Mouse (Mus musculus): ENCODE results near the gene Traf7. TPM values are rescaled to one million over a fixed set of nuclear protein-coding genes. Genes with fewer than 3 reads are reported as not detected.

Gene Traf7
- polyA plus RNA-seq, 1 experiment from 2014 or later = 85.9 TPM

- H3K9me3 ChIP-seq (ENCODE audit: control insufficient read depth, low read length) = no peaks in the 10 kb centered on the region
- H3K27ac ChIP-seq (ENCODE audit: low read depth, low read length) = peak overlapping the region; percentile 49
- H3K4me2 ChIP-seq (ENCODE audit: low read length) = peak overlapping the region; percentile 88
- H3K27me3 ChIP-seq (replicated peaks; ENCODE audit: control insufficient read depth, insufficient read depth, low read length) = 0 out of 2 replicates have a peak, but pooled peaks cover 3% of the 10 kb centered on the region
- WGBS = 5% methylated on average over 23 of the region's 23 CpGs
- ATAC-seq = peak; percentile 29
- H3K4me3 ChIP-seq (ENCODE audit: low read length) = peak overlapping the region; percentile 89
- no peaks in the 10 kb centered on the region for H3K36me3 ChIP-seq (ENCODE audit: control insufficient read depth, insufficient read depth, low read length)
- H3K4me1 ChIP-seq (ENCODE audit: control insufficient read depth, insufficient read depth, low read depth, low read length) = peaks cover 27% of the 10 kb centered on the region
- peak overlapping the region; percentile 96 for H3K9ac ChIP-seq (ENCODE audit: low read depth, low read length)
These were observed 21.3 kb upstream of the Traf7 start for GRCm38 (mm10) chr17:24548921-24549617.

DNA sequence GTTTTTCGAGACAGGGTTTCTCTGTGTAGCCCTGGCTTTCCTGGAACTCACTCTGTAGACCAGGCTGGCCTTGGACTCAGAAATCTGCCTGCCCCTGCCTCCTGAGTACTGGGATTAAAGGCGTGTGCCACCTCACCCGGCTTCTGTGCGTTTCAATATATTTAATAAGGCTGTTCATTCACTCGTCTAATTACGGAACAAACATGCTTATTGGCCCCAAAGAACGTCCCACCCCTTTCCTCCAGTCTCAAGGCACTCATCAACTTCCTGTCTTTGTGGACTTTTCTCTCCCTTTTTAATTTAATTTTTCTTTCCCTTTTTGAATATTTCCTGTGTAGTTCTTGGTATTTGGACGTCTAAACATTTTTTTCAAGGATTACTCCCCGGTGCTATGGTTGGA, 20.7 kb upstream of the Traf7 start:
- Histone ChIP-seq H3K27me3 (replicated peaks; ENCODE audit: control insufficient read depth, insufficient read depth, low read length) (0 out of 2 replicates have a peak, but pooled peaks cover 3% of the 10 kb centered on the region), H3K27ac (ENCODE audit: low read depth, low read length) (no peak overlapping the region), H3K9ac (ENCODE audit: low read depth, low read length) (no peak overlapping the region)

DNA sequence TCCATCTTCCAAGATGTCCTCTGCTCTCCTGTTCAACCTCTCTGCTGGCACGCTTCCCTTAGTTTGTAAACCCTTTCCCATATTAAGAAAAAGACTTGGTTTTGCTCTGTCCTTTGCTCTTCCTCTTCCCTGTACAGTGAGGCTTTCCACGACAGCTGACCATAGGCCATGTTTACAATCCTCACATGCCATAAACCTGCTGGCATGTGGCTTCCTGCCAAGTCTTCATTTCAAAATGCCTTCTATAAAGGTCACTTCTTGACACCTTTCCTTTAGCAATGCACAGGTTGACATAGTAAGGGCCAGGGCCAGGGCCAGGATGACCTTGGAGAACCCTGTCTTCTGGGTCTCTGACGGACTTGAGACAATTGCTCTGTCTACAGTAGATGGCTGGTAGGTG, 18.5 kb upstream of the Traf7 start:
- Histone ChIP-seq H3K36me3 (ENCODE audit: control insufficient read depth, insufficient read depth, low read length) (no peaks in the 10 kb centered on the region), H3K9ac (ENCODE audit: low read depth, low read length) (no peak overlapping the region), H3K4me1 (ENCODE audit: control insufficient read depth, insufficient read depth, low read depth, low read length) (peaks cover 8% of the 10 kb centered on the region), H3K4me2 (ENCODE audit: low read length) (no peak overlapping the region), H3K4me3 (ENCODE audit: low read length) (no peak overlapping the region), H3K27ac (ENCODE audit: low read depth, low read length) (no peak overlapping the region), H3K9me3 (ENCODE audit: control insufficient read depth, low read length) (no peaks in the 10 kb centered on the region), H3K27me3 (replicated peaks; ENCODE audit: control insufficient read depth, insufficient read depth, low read length) (0 out of 2 replicates have a peak, but pooled peaks cover 3% of the 10 kb centered on the region)
- ATAC-seq = no peak
- 80% methylated on average over 3 of the region's 3 CpGs for WGBS

More for the DNA sequence above, 20.7 kb upstream of the Traf7 start:
- no peak for ATAC-seq
- Histone ChIP-seq H3K4me1 (ENCODE audit: control insufficient read depth, insufficient read depth, low read depth, low read length) (peaks cover 27% of the 10 kb centered on the region), H3K9me3 (ENCODE audit: control insufficient read depth, low read length) (no peaks in the 10 kb centered on the region), H3K4me2 (ENCODE audit: low read length) (peak overlapping the region; percentile 88), H3K4me3 (ENCODE audit: low read length) (peak overlapping the region; percentile 89), H3K36me3 (ENCODE audit: control insufficient read depth, insufficient read depth, low read length) (no peaks in the 10 kb centered on the region)
- WGBS = 32% methylated on average over 9 of the region's 9 CpGs

- H3K27ac ChIP-seq (ENCODE audit: low read depth, low read length) = no peak overlapping the region
- H3K36me3 ChIP-seq (ENCODE audit: control insufficient read depth, insufficient read depth, low read length) = no peaks in the 10 kb centered on the region
- no peak for ATAC-seq
- no peak overlapping the region for H3K4me2 ChIP-seq (ENCODE audit: low read length)
- H3K27me3 ChIP-seq (replicated peaks; ENCODE audit: control insufficient read depth, insufficient read depth, low read length) = 0 out of 2 replicates have a peak, but pooled peaks cover 3% of the 10 kb centered on the region
- H3K4me3 ChIP-seq (ENCODE audit: low read length) = no peak overlapping the region
- H3K9me3 ChIP-seq (ENCODE audit: control insufficient read depth, low read length) = no peaks in the 10 kb centered on the region
- 90% methylated on average over 2 of the region's 2 CpGs for WGBS
- peaks cover 5% of the 10 kb centered on the region; the same call in 1 of the 2 replicates for H3K4me1 ChIP-seq (ENCODE audit: control insufficient read depth, insufficient read depth, low read depth, low read length)
- no peak overlapping the region for H3K9ac ChIP-seq (ENCODE audit: low read depth, low read length)
These were observed 17.5 kb upstream of the Traf7 start for GRCm38 (mm10) chr17:24545247-24545646.

DNA sequence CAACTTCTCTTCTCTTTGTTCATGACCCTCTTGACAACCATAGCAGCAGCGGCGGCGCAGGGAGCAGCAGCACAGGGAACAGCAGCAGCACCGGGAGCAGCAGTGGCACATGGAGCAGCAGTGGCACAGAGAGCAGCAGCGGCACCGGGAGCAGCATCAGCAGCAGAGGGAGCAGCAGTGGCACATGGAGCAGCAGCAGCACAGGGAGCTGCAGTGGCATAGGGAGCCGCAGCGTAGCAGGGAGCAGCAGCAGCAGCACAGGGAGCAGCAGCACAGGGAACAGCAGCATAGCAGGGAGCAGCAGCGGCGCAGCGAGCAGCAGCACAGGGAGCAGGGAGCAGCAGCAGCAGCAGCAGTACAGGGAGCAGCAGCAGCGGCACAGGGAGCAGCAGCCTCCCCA, 16.9 kb upstream of the Traf7 start:
- Histone ChIP-seq H3K4me1 (ENCODE audit: control insufficient read depth, insufficient read depth, low read depth, low read length) (peaks cover 5% of the 10 kb centered on the region; the same call in 1 of the 2 replicates), H3K27ac (ENCODE audit: low read depth, low read length) (no peak overlapping the region), H3K4me3 (ENCODE audit: low read length) (no peak overlapping the region), H3K4me2 (ENCODE audit: low read length) (peak overlapping the region; percentile 30; the same call in 1 of the 2 replicates), H3K9ac (ENCODE audit: low read depth, low read length) (peak overlapping the region; percentile 2; the same call in 1 of the 2 replicates), H3K9me3 (ENCODE audit: control insufficient read depth, low read length) (no peaks in the 10 kb centered on the region), H3K36me3 (ENCODE audit: control insufficient read depth, insufficient read depth, low read length) (no peaks in the 10 kb centered on the region), H3K27me3 (replicated peaks; ENCODE audit: control insufficient read depth, insufficient read depth, low read length) (0 out of 2 replicates have a peak, but pooled peaks cover 3% of the 10 kb centered on the region)
- no peak for ATAC-seq
- 17% methylated on average over 12 of the region's 12 CpGs for WGBS

DNA sequence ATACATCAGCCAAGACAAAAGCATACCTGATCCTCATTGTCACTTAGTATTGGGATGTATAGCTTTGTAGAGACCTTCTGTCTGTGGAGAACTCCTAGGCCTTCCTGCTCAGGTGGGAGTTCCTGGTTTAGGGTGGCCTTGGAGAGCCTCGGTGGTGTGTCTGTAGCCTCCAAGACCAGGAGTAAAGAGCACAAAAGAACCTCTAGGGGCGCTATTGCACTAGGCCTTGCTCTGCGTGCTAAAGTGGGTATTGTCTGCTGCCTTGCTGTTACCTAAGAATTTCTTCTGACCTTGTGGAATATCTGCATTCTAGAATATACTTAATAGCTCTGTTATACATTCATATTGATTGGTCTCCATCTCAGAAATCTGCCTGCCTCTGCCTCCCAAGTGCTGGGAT, 12.6 kb upstream of the Traf7 start:
- 5% methylated on average over 3 of the region's 3 CpGs for WGBS

GRCm38 (mm10) chr17:24538950-24539349, 11.2 kb upstream of the Traf7 start:
- WGBS = 69% methylated on average over 8 of the region's 8 CpGs
- H3K9ac ChIP-seq (ENCODE audit: low read depth, low read length) = no peak overlapping the region
- no peaks in the 10 kb centered on the region for H3K36me3 ChIP-seq (ENCODE audit: control insufficient read depth, insufficient read depth, low read length)
- H3K4me1 ChIP-seq (ENCODE audit: control insufficient read depth, insufficient read depth, low read depth, low read length) = peaks cover 4% of the 10 kb centered on the region
- H3K4me2 ChIP-seq (ENCODE audit: low read length) = no peak overlapping the region
- no peak overlapping the region for H3K4me3 ChIP-seq (ENCODE audit: low read length)
- H3K27ac ChIP-seq (ENCODE audit: low read depth, low read length) = no peak overlapping the region
- no peaks in the 10 kb centered on the region for H3K27me3 ChIP-seq (replicated peaks; ENCODE audit: control insufficient read depth, insufficient read depth, low read length)
- no peaks in the 10 kb centered on the region for H3K9me3 ChIP-seq (ENCODE audit: control insufficient read depth, low read length)
- ATAC-seq = peak; percentile 31; the same call in 1 of the 2 replicates

More for the DNA sequence above, 12.6 kb upstream of the Traf7 start:
- Histone ChIP-seq H3K27ac (ENCODE audit: low read depth, low read length) (no peak overlapping the region), H3K27me3 (replicated peaks; ENCODE audit: control insufficient read depth, insufficient read depth, low read length) (no peaks in the 10 kb centered on the region), H3K9ac (ENCODE audit: low read depth, low read length) (no peak overlapping the region), H3K4me3 (ENCODE audit: low read length) (no peak overlapping the region), H3K36me3 (ENCODE audit: control insufficient read depth, insufficient read depth, low read length) (no peaks in the 10 kb centered on the region), H3K4me2 (ENCODE audit: low read length) (no peak overlapping the region), H3K4me1 (ENCODE audit: control insufficient read depth, insufficient read depth, low read depth, low read length) (peaks cover 4% of the 10 kb centered on the region), H3K9me3 (ENCODE audit: control insufficient read depth, low read length) (no peaks in the 10 kb centered on the region)
- no peak for ATAC-seq

GRCm38 (mm10) chr17:24537536-24537935, 9.8 kb upstream of the Traf7 start:
- H3K9me3 ChIP-seq (ENCODE audit: control insufficient read depth, low read length) = no peaks in the 10 kb centered on the region
- H3K27ac ChIP-seq (ENCODE audit: low read depth, low read length) = peak overlapping the region; percentile 54; the same call in 1 of the 2 replicates
- ATAC-seq = peak; percentile 41; the same call in 1 of the 2 replicates
- WGBS = 32% methylated on average over 3 of the region's 3 CpGs
- no peaks in the 10 kb centered on the region for H3K36me3 ChIP-seq (ENCODE audit: control insufficient read depth, insufficient read depth, low read length)
- H3K9ac ChIP-seq (ENCODE audit: low read depth, low read length) = peak overlapping the region; percentile 38
- H3K4me2 ChIP-seq (ENCODE audit: low read length) = peak overlapping the region; percentile 5; the same call in 1 of the 2 replicates
- no peaks in the 10 kb centered on the region for H3K27me3 ChIP-seq (replicated peaks; ENCODE audit: control insufficient read depth, insufficient read depth, low read length)
- peaks cover 12% of the 10 kb centered on the region for H3K4me1 ChIP-seq (ENCODE audit: control insufficient read depth, insufficient read depth, low read depth, low read length)
- no peak overlapping the region for H3K4me3 ChIP-seq (ENCODE audit: low read length)

GRCm38 (mm10) chr17:24535300-24535699, 7.6 kb upstream of the Traf7 start:
- H3K9ac ChIP-seq (ENCODE audit: low read depth, low read length) = no peak overlapping the region
- WGBS = 64% methylated on average over 5 of the region's 5 CpGs

More at GRCm38 (mm10) chr17:24535300-24535699, 7.6 kb upstream of the Traf7 start:
- H3K4me1 ChIP-seq (ENCODE audit: control insufficient read depth, insufficient read depth, low read depth, low read length) = peaks cover 22% of the 10 kb centered on the region
- no peak for ATAC-seq
- no peaks in the 10 kb centered on the region for H3K9me3 ChIP-seq (ENCODE audit: control insufficient read depth, low read length)
- H3K4me2 ChIP-seq (ENCODE audit: low read length) = no peak overlapping the region
- H3K27me3 ChIP-seq (replicated peaks; ENCODE audit: control insufficient read depth, insufficient read depth, low read length) = no peaks in the 10 kb centered on the region
- H3K4me3 ChIP-seq (ENCODE audit: low read length) = no peak overlapping the region
- H3K36me3 ChIP-seq (ENCODE audit: control insufficient read depth, insufficient read depth, low read length) = no peaks in the 10 kb centered on the region
- H3K27ac ChIP-seq (ENCODE audit: low read depth, low read length) = no peak overlapping the region

Measured in hindbrain, embryonic 16.5 days (tissue).